Mouse (Mus musculus) layer of hippocampus, adult 18-20 months (tissue): Measurements from ENCODE around the gene Cyp2c68. TPM values are rescaled to one million over a fixed set of nuclear protein-coding genes. Genes with fewer than 3 reads are reported as not detected.
"Not testable (repeated sequence)": the region's sequence is repeated elsewhere in the genome, so short reads cannot be mapped to it uniquely, and the experiment has no call there.

Experiments
- DNase-seq, 2 experiments: peaks; one replicate each; pipeline ENCODE4 v3.0.0; 2022; ENCODE audit warnings: low spot score in 2 of 2
- long read RNA-seq: library from polyadenylated mRNA; stranded (forward); transcript quantifications from one replicate; pipeline ENCODE4 v2.0.0, GENCODE M21; 2021
- total RNA-seq, 2 experiments: library from RNA; stranded (reverse); gene quantifications; 2 replicates each; pipeline ENCODE4 v1.2.3; 2021

The Cyp2c68 gene
- not detected for total RNA-seq
- long read RNA-seq: 0 reads

DNA sequence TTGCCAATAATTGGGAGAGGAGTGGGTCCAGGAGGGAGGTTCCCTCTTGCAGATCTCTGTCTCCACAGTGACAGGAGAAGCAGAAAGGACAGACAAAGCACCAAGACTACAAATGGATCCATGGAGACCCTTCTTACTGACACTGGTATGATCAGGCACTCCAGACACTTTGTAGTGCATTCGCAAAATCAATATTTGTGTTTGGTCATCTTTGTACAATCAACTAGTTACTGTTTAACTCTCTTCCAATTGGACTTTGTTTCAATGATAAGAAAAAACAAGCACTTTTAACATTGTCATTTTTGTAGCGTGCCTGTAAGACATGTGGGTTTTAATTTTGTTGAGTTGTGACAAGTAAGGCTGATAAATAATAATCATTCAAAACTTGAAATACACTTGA lies at the start of gene Cyp2c68:
Cyp2c68 (minus strand) TSS at position 135 of the 400 bp plus-strand sequence.
- DNase-seq: no peak

DNA sequence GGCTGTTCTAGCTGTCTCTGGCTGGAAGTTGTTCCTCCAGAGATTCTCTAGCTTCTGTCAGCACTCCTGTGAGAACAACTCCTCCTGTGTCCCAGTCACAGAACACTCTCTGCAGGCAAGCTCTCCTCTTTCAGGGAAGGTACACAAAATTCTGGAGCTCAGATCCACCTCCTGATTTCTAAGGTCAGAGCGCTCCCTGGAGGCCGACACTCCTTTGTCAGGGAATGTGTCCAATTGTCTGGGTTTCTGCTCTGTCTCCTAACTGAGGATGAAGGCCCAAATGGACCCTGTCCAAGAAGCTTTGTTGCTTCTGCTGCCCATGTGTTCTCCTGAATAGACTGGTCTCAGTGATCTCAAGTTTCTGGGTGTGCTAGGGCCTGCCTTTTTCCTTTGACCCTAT lies 44.6 kb upstream of the Cyp2c68 start:
- DNase-seq: not testable (repeated sequence)

DNA sequence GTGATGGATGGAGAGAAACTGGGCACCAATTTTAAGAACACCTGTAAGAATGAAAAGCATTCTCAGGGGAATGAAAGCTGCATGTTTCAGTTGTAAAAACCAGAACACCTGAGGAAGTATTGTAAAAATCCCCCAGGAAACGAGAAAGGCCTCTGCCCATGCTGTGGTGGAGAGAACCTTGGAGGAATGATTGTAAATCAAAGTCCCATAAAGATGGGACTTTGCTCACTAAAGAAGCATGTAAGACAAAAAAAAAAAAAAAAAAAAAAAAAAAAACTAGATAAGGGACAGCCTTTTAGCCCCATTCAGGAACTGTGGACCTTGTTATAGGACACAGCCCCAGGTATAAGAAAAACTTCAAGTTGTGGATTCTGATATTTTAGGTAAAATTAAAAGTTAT lies 4.5 kb upstream of the Cyp2c68 start:
- DNase-seq: no peak

DNA sequence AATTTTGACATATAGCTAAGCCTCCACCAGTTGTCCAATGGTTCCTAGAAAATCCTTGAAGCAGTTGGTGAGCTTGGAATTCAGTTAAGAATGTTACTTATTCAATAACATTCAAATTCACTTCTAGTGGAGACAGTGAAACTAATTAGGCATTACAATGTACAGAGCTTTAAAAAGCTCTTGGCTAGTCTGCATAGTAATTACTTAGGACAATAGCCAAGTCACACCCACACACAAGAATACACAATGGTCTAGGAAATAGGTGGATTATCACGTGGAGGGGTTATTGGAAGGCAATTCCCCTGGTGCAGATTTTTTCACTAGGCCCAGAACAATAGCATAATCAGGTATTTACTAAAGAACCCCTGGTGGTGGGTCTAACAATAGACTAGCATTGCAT lies 3.5 kb upstream of the Cyp2c68 start:
- not testable (repeated sequence) for DNase-seq

DNA sequence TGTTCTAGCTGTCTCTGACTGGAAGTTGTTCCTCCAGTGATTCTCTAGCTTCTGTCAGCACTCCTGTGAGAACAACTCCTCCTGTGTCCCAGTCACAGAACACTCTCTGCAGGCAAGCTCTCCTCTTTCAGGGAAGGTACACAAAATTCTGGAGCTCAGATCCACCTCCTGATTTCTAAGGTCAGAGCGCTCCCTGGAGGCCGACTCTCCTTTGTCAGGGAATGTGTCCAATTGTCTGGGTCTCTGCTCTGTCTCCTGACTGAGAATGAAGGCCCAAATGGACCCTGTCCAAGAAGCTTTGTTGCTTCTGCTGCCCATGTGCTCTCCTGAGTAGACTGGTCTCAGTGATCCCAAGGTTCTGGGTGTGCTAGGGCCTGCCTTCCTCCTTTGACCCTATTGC lies 29.7 kb downstream of the Cyp2c68 start:
- not testable (repeated sequence) for DNase-seq

DNA sequence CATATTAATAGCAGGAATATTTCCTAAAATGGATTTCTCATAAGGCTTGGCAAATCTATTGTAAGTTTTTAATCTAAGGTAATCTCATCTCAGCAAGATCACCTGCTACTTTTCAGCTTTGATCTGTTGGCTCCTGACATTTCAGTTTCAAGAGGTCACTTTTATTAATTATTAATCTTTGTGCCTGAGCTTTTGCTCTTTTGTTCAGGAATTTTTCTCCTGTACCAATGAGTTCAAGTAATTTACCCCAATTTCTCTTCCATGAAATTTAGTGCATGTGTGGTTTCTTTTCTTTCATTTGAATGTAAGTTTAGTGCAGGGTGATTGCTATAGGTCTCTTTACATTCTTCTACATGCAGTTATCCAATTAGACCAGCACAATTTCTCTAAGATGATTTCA lies 75.2 kb downstream of the Cyp2c68 start:
- not testable (repeated sequence) for DNase-seq

DNA sequence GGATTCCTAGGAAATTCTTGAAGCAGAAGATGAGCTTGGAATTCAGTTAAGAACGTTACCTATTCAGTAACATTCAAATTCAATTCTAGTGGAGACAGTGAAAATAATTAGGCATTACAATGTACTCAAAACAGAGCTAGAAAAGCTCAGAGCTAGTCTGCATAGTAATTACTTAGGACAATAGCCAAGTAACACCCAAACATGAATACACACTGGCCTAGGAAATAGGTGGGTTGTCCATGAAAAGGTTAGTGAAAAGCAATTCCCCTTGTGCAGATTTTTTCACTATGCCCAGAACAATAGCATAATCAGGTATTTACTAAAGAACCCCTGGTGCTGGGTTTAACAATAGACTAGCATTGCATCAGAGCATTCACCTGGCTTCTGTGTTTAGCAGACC lies 88.5 kb downstream of the Cyp2c68 start:
- no peak for DNase-seq

DNA sequence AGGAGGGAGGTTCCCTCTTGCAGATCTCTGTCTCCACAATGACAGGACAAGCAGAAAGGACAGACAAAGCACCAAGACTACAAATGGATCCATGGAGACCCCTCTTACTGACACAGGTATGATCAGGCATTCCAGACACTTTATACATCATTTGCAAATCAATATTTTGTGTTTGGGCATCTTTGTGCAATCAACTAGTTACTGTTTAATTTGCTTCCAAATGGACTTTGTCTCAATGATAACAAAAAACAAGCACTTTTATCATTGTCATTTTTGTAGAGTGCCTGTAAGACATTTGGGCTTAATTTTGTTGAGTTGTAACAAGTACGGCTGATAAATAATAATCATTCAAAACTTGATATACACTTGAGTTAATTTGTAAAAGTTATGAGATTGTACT lies 91.9 kb downstream of the Cyp2c68 start, which contains the start of gene Cyp2c67:
Cyp2c67 (minus strand) TSS at position 114 of the 400 bp plus-strand sequence.
- DNase-seq: no peak

DNA sequence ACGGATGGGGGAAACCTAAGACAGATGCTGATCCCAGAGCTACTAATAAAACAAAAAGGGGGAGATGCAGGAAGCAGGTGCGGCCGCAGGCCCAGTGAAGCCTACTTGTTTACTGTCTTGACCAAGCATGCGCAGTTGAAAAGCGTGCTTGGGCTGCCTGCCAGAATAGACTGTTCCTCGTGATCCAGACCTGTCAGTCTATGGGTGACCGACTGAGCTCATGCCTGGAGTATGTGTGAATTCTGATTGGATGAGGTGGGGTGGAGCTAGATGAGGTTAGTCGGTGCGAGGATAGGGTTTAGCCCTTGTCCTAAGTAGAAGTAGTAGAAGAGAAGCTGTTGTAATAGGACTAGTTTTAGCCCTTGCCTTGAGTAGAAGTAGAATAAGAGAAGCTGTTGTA lies 93.3 kb downstream of the Cyp2c68 start:
- no peak for DNase-seq

DNA sequence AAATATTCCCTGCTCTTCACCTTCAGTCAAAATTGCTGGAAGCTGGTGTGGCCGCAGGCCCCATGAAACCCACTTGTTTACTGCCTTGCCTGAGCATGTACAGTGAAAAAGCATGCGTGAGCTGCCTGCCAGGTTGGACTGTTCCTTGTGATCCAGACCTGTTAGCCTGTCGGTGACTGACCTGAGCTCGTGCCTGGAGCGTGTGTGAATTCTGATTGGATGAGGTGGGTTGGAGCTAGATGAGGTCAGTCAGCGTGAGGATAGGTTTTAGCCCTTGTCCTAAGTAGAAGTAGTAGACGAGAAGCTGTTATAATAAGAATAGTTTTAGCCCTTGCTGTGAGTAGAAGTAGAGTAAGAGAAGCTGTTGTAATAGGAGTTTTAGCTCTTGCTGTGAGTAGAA lies 96.3 kb downstream of the Cyp2c68 start:
- not testable (repeated sequence) for DNase-seq

Other genes starting within 250 kb of the Cyp2c68 start
- not detected for gene Cyp2c39, start 230.2 kb downstream of the Cyp2c68 start, total RNA-seq
- gene Cyp2c67, start 92.0 kb downstream of the Cyp2c68 start, total RNA-seq: not detected
- not detected for gene Cyp2c40, start 71.8 kb upstream of the Cyp2c68 start, total RNA-seq
- not detected for gene Cyp2c69, start 145.7 kb upstream of the Cyp2c68 start, total RNA-seq